Mouse (Mus musculus): Measurements from ENCODE around the gene Gsk3b. TPM values are rescaled to one million over a fixed set of nuclear protein-coding genes. Genes with fewer than 3 reads are reported as not detected.
A peak's percentile ranks its signal among the peaks of the same experiment; 100 is the strongest.
"Not testable (repeated sequence)": the region's sequence is repeated elsewhere in the genome, so short reads cannot be mapped to it uniquely, and the experiment has no call there.

The Gsk3b gene
- polyA plus RNA-seq, 1 experiment from 2014 or later, result 171 TPM

GRCm38 (mm10) chr16:38191460-38191859 is 102.7 kb downstream of the Gsk3b start:
- no peaks in the 10 kb centered on the region for H3K27me3 ChIP-seq (ENCODE audit: control insufficient read depth, insufficient read depth, low read length)
- H3K27ac ChIP-seq, result no peak overlapping the region
- no peak overlapping the region for H3K4me3 ChIP-seq (replicated peaks; ENCODE audit: low read length)
- WGBS, result 96% methylated on average over 6 of the region's 6 CpGs
- H3K36me3 ChIP-seq (replicated peaks; ENCODE audit: control insufficient read depth, insufficient read depth), result peaks cover 67% of the 10 kb centered on the region
- H3K4me2 ChIP-seq (replicated peaks), result no peak overlapping the region
- ATAC-seq (ENCODE audit: low FRiP score) (no peak), DNase-seq (ENCODE audit: low spot score) (no peak)
- H3K9ac ChIP-seq, result no peak overlapping the region
- H3K9me3 ChIP-seq (ENCODE audit: control insufficient read depth, low read length), result no peaks in the 10 kb centered on the region
- H3K4me1 ChIP-seq (replicated peaks; ENCODE audit: control insufficient read depth, insufficient read depth, low read length), result no peaks in the 10 kb centered on the region

DNA sequence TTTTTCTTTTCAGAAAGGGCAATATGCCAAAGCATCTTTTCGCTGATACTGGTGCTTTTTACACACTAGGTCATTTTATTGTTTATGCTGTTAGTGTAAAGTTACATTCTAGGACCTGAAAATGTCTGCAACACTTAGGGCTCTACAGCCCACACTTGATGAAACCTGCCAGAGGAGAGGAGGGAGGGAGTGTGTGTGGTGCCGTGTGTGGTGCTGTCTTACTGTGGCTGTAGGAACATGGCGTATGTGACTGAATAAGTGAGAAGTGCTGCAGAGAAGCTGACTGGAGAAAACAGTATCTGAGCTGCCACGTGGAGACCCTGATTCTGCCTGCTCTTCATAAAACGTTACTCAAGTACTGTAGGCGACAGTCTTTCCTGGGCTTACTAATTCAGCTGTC is 103.8 kb downstream of the Gsk3b start:
- Histone ChIP-seq H3K36me3 (replicated peaks; ENCODE audit: control insufficient read depth, insufficient read depth) (peaks cover 68% of the 10 kb centered on the region), H3K9ac (no peak overlapping the region), H3K27ac (no peak overlapping the region), H3K4me1 (replicated peaks; ENCODE audit: control insufficient read depth, insufficient read depth, low read length) (no peaks in the 10 kb centered on the region), H3K4me2 (replicated peaks) (no peak overlapping the region), H3K4me3 (replicated peaks; ENCODE audit: low read length) (no peak overlapping the region), H3K27me3 (ENCODE audit: control insufficient read depth, insufficient read depth, low read length) (no peaks in the 10 kb centered on the region), H3K9me3 (ENCODE audit: control insufficient read depth, low read length) (no peaks in the 10 kb centered on the region)
- no peak for ATAC-seq (ENCODE audit: low FRiP score)
- DNase-seq (ENCODE audit: low spot score), result no peak
- WGBS, result 79% methylated on average over 6 of the region's 6 CpGs

DNA sequence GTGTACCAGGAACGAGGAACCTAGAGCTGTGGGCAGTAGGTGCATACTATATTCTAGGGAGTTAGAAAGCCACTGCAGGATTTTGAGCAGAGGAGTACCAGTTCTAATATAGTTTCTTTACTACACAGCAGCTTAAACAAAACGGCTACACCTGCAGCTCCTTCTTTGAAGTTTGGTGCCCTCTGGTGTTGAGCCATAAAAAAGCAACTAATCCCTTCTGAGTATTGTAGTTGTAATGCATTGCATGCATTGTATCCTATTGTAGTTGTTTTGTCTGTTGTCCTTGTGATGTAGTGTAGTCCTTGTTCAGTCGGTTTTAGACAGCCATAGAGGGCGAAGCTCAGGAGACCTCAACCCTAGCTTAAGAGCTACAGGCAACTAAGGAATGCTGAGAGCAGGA is 108.5 kb downstream of the Gsk3b start:
- H3K4me3 ChIP-seq (replicated peaks; ENCODE audit: low read length), result no peak overlapping the region
- WGBS, result 56% methylated on average over 4 of the region's 4 CpGs
- H3K27ac ChIP-seq, result no peak overlapping the region
- no peaks in the 10 kb centered on the region for H3K9me3 ChIP-seq (ENCODE audit: control insufficient read depth, low read length)
- H3K36me3 ChIP-seq (replicated peaks; ENCODE audit: control insufficient read depth, insufficient read depth), result peaks cover 62% of the 10 kb centered on the region
- no peaks in the 10 kb centered on the region for H3K4me1 ChIP-seq (replicated peaks; ENCODE audit: control insufficient read depth, insufficient read depth, low read length)
- no peak overlapping the region; the same call in 1 of the 2 replicates for H3K9ac ChIP-seq
- DNase-seq (ENCODE audit: low spot score) (peak; percentile 83), ATAC-seq (ENCODE audit: low FRiP score) (peak; percentile 50; the same call in 1 of the 2 replicates)
- H3K27me3 ChIP-seq (ENCODE audit: control insufficient read depth, insufficient read depth, low read length), result no peaks in the 10 kb centered on the region
- no peak overlapping the region for H3K4me2 ChIP-seq (replicated peaks)

- WGBS, result 95% methylated on average over 7 of the region's 7 CpGs
- peaks cover 49% of the 10 kb centered on the region for H3K36me3 ChIP-seq (replicated peaks; ENCODE audit: control insufficient read depth, insufficient read depth)
- no peaks in the 10 kb centered on the region for H3K4me1 ChIP-seq (replicated peaks; ENCODE audit: control insufficient read depth, insufficient read depth, low read length)
- ATAC-seq (ENCODE audit: low FRiP score), result no peak
- H3K27me3 ChIP-seq (ENCODE audit: control insufficient read depth, insufficient read depth, low read length), result no peaks in the 10 kb centered on the region
- no peak overlapping the region for H3K9ac ChIP-seq
- no peak overlapping the region for H3K4me3 ChIP-seq (replicated peaks; ENCODE audit: low read length)
- DNase-seq (ENCODE audit: low spot score), result no peak
- H3K27ac ChIP-seq, result no peak overlapping the region
- H3K9me3 ChIP-seq (ENCODE audit: control insufficient read depth, low read length), result no peaks in the 10 kb centered on the region
- no peak overlapping the region for H3K4me2 ChIP-seq (replicated peaks)
These were observed 116.5 kb downstream of the Gsk3b start for GRCm38 (mm10) chr16:38205272-38205671.

DNA sequence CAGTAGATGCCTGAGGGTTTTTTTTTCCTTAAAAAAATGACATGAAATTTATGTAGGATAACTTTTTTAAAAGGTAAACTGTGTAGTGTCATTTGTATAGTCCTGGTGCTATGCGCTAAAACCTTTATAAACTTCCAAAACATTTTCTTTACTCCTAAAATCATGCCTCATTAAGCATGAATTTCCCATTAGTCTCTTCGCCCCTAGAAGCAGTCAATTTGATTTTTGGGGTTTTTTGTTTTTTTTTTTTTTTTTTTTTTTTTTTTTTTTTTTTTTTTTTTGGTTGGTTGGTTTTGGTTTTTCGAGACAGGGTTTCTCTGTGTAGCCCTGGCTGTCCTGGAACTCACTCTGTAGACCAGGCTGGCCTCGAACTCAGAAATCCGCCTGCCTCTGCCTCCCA is 133.7 kb downstream of the Gsk3b start:
- ATAC-seq (ENCODE audit: low FRiP score); H3K4me1 ChIP-seq (replicated peaks; ENCODE audit: control insufficient read depth, insufficient read depth, low read length); H3K4me3 ChIP-seq (replicated peaks; ENCODE audit: low read length); H3K9ac ChIP-seq; H3K27me3 ChIP-seq (ENCODE audit: control insufficient read depth, insufficient read depth, low read length); H3K9me3 ChIP-seq (ENCODE audit: control insufficient read depth, low read length); H3K27ac ChIP-seq; H3K4me2 ChIP-seq (replicated peaks); DNase-seq (ENCODE audit: low spot score): not testable (repeated sequence)
- H3K36me3 ChIP-seq (replicated peaks; ENCODE audit: control insufficient read depth, insufficient read depth), result peaks cover 57% of the 10 kb centered on the region
- 95% methylated on average over 5 of the region's 5 CpGs for WGBS

GRCm38 (mm10) chr16:38236936-38237585 is 148.3 kb downstream of the Gsk3b start:
- Histone ChIP-seq H3K4me2 (replicated peaks) (no peak overlapping the region), H3K4me3 (replicated peaks; ENCODE audit: low read length) (no peak overlapping the region), H3K9ac (no peak overlapping the region), H3K9me3 (ENCODE audit: control insufficient read depth, low read length) (no peaks in the 10 kb centered on the region), H3K4me1 (replicated peaks; ENCODE audit: control insufficient read depth, insufficient read depth, low read length) (no peaks in the 10 kb centered on the region), H3K36me3 (replicated peaks; ENCODE audit: control insufficient read depth, insufficient read depth) (peaks cover 37% of the 10 kb centered on the region), H3K27ac (no peak overlapping the region), H3K27me3 (ENCODE audit: control insufficient read depth, insufficient read depth, low read length) (no peaks in the 10 kb centered on the region)
- 77% methylated on average over 4 of the region's 4 CpGs for WGBS
- no peak for DNase-seq (ENCODE audit: low spot score)
- ATAC-seq (ENCODE audit: low FRiP score), result no peak

DNA sequence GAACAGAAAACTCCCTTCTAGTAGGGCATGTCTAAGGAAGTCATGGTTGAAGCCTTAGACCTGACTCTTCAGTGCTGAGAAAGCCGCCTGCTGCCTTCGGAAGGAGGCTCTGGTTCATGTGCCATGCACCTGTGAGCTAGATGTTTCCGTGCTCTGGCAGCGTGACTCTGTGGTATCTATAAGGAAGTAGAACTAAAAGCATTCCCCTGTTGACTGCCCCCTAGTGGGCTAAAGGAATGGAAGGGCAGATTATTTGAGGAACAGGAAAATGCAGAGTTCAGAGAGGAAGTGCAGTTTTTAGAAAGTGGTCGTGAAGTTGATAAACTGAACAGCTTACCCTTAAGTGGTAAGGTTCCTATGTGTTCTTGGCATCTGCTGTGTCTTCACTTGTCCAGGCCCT is 150.9 kb downstream of the Gsk3b start:
- ATAC-seq (ENCODE audit: low FRiP score) (no peak), DNase-seq (ENCODE audit: low spot score) (no peak)
- H3K4me3 ChIP-seq (replicated peaks; ENCODE audit: low read length), result no peak overlapping the region
- H3K27me3 ChIP-seq (ENCODE audit: control insufficient read depth, insufficient read depth, low read length), result no peaks in the 10 kb centered on the region
- H3K9ac ChIP-seq, result no peak overlapping the region
- H3K4me2 ChIP-seq (replicated peaks), result no peak overlapping the region
- whole genome bisulfite sequencing, result 88% methylated on average over 5 of the region's 5 CpGs
- no peaks in the 10 kb centered on the region for H3K9me3 ChIP-seq (ENCODE audit: control insufficient read depth, low read length)
- no peak overlapping the region for H3K27ac ChIP-seq
- no peaks in the 10 kb centered on the region for H3K4me1 ChIP-seq (replicated peaks; ENCODE audit: control insufficient read depth, insufficient read depth, low read length)
- peaks cover 46% of the 10 kb centered on the region for H3K36me3 ChIP-seq (replicated peaks; ENCODE audit: control insufficient read depth, insufficient read depth)

DNA sequence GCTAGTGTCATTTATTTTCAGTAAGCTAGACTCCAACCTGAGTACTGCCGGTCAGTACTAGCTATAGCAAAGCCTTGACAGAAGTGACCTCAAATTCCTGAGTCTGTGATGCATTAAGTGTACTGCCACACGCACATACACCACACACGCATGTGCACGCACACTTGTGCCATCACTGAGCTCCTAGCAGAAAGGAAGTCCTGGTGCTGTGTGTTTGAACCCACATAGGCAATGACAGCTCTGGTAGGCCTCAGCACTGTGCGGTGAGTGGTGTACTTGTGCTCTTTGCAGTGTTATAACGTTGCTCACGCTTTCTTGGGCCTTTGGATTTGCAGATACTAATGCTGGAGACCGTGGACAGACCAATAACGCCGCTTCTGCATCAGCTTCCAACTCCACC is 151.4 kb downstream of the Gsk3b start:
- Histone ChIP-seq H3K4me1 (replicated peaks; ENCODE audit: control insufficient read depth, insufficient read depth, low read length) (no peaks in the 10 kb centered on the region), H3K36me3 (replicated peaks; ENCODE audit: control insufficient read depth, insufficient read depth) (peaks cover 46% of the 10 kb centered on the region), H3K9me3 (ENCODE audit: control insufficient read depth, low read length) (no peaks in the 10 kb centered on the region), H3K4me3 (replicated peaks; ENCODE audit: low read length) (no peak overlapping the region), H3K4me2 (replicated peaks) (no peak overlapping the region), H3K9ac (no peak overlapping the region), H3K27me3 (ENCODE audit: control insufficient read depth, insufficient read depth, low read length) (no peaks in the 10 kb centered on the region), H3K27ac (no peak overlapping the region)
- no peak for ATAC-seq (ENCODE audit: low FRiP score)
- DNase-seq (ENCODE audit: low spot score), result no peak
- WGBS, result 97% methylated on average over 10 of the region's 10 CpGs

- Histone ChIP-seq H3K4me3 (replicated peaks; ENCODE audit: low read length) (no peak overlapping the region), H3K4me2 (replicated peaks) (no peak overlapping the region), H3K4me1 (replicated peaks; ENCODE audit: control insufficient read depth, insufficient read depth, low read length) (no peaks in the 10 kb centered on the region), H3K9me3 (ENCODE audit: control insufficient read depth, low read length) (no peaks in the 10 kb centered on the region), H3K27ac (no peak overlapping the region), H3K27me3 (ENCODE audit: control insufficient read depth, insufficient read depth, low read length) (no peaks in the 10 kb centered on the region), H3K36me3 (replicated peaks; ENCODE audit: control insufficient read depth, insufficient read depth) (peaks cover 37% of the 10 kb centered on the region), H3K9ac (no peak overlapping the region)
- ATAC-seq (ENCODE audit: low FRiP score) (no peak), DNase-seq (ENCODE audit: low spot score) (no peak)
- WGBS, result 92% methylated on average over 6 of the region's 6 CpGs
These were observed 155.3 kb downstream of the Gsk3b start for GRCm38 (mm10) chr16:38244111-38244510.

GRCm38 (mm10) chr16:38245379-38245778 is 156.6 kb downstream of the Gsk3b start:
- ATAC-seq (ENCODE audit: low FRiP score) (no peak), DNase-seq (ENCODE audit: low spot score) (no peak)
- no peak overlapping the region for H3K4me2 ChIP-seq (replicated peaks)
- H3K36me3 ChIP-seq (replicated peaks; ENCODE audit: control insufficient read depth, insufficient read depth), result peaks cover 29% of the 10 kb centered on the region
- no peak overlapping the region for H3K27ac ChIP-seq
- whole genome bisulfite sequencing, result 62% methylated on average over 2 of the region's 2 CpGs
- H3K4me1 ChIP-seq (replicated peaks; ENCODE audit: control insufficient read depth, insufficient read depth, low read length), result no peaks in the 10 kb centered on the region
- no peaks in the 10 kb centered on the region for H3K9me3 ChIP-seq (ENCODE audit: control insufficient read depth, low read length)
- no peak overlapping the region for H3K9ac ChIP-seq
- no peak overlapping the region for H3K4me3 ChIP-seq (replicated peaks; ENCODE audit: low read length)
- H3K27me3 ChIP-seq (ENCODE audit: control insufficient read depth, insufficient read depth, low read length), result no peaks in the 10 kb centered on the region
